Mouse (Mus musculus) ES-E14 (cell line): ENCODE measurements around the gene Lbhd1. TPM values are rescaled to one million over a fixed set of nuclear protein-coding genes. Genes with fewer than 3 reads are reported as not detected.
"Not testable (repeated sequence)": the region's sequence is repeated elsewhere in the genome, so short reads cannot be mapped to it uniquely, and the experiment has no call there.

Experiments
- DNase-seq: peaks from one replicate; pipeline ENCODE4 v3.0.0-alpha.2; 2013; ENCODE audit warnings: low read depth, low spot score
- H3K27ac ChIP-seq: 2 replicates; pipeline ENCODE4 v1.5.1; 2012; ENCODE audit warnings: low read depth, mild to moderate bottlenecking, low read length, moderate library complexity, mixed read lengths; ENCODE audit not compliant: poor library complexity, insufficient read depth, severe bottlenecking
- H3K36me3 ChIP-seq: 2 replicates; pipeline ENCODE4 v1.6.1; 2012; ENCODE audit warnings: mild to moderate bottlenecking, low read length, moderate library complexity, mixed read lengths; ENCODE audit not compliant: control insufficient read depth, poor library complexity, insufficient read depth, severe bottlenecking
- H3K4me1 ChIP-seq, 2 experiments: fragments of 150-350 bp in 1 of 2; sonication (generic) in 1 of 2; 2 replicates each; pipeline ENCODE4 v1.6.1; 2012; ENCODE audit warnings: low read length in 2 of 2, mild to moderate bottlenecking in 1 of 2, mixed read lengths in 1 of 2; ENCODE audit not compliant: control insufficient read depth in 2 of 2, insufficient read depth in 2 of 2, poor library complexity in 1 of 2
- H3K4me3 ChIP-seq, 2 experiments: fragments of 150-350 bp in 1 of 2; sonication (generic) in 1 of 2; 2 replicates each; pipeline ENCODE4 v1.5.1; 2012; ENCODE audit warnings: low read length in 2 of 2, low read depth in 1 of 2, mild to moderate bottlenecking in 1 of 2, mixed read lengths in 1 of 2; ENCODE audit not compliant: insufficient read depth in 1 of 2, poor library complexity in 1 of 2, severe bottlenecking in 1 of 2
- H3K9ac ChIP-seq: 2 replicates; pipeline ENCODE4 v1.6.1; 2012; ENCODE audit warnings: low read depth, mild to moderate bottlenecking, low read length, mixed read lengths; ENCODE audit not compliant: poor library complexity, insufficient read depth, severe bottlenecking
- H3K9me3 ChIP-seq: fragments of 150-350 bp; sonication (generic); 2 replicates; pipeline ENCODE4 v1.6.1; 2012; ENCODE audit warnings: low read depth, mild to moderate bottlenecking, low read length; ENCODE audit not compliant: control insufficient read depth, insufficient read depth
- CHD2 ChIP-seq: IDR thresholded peaks from 2 replicates; pipeline ENCODE4 v1.6.1; 2014; ENCODE audit warnings: mild to moderate bottlenecking, low read depth, low read length, inconsistent platforms
- HCFC1 ChIP-seq: IDR thresholded peaks from 2 replicates; pipeline ENCODE4 v1.6.1; 2012; ENCODE audit warnings: low read length, inconsistent platforms, borderline replicate concordance; ENCODE audit not compliant: insufficient read depth
- MAFK ChIP-seq: IDR thresholded peaks from 2 replicates; pipeline ENCODE4 v1.6.1; 2014; ENCODE audit warnings: mild to moderate bottlenecking, low read depth, low read length, inconsistent platforms; ENCODE audit not compliant: insufficient read depth
- ZC3H11A ChIP-seq: IDR thresholded peaks from 2 replicates; pipeline ENCODE4 v1.6.1; 2012; ENCODE audit warnings: low read depth, mild to moderate bottlenecking, inconsistent platforms, low read length, borderline replicate concordance
- ZNF384 ChIP-seq: IDR thresholded peaks from 2 replicates; pipeline ENCODE4 v1.6.1; 2012; ENCODE audit warnings: low read depth, low read length, inconsistent platforms
- in situ Hi-C, 2 experiments: fragments of 600-800 bp; cut with MboI; formaldehyde crosslinking; loops; one replicate each; pipeline ENCODE4 v1.15.1; 2025; ENCODE audit warnings: low sequenced_read_pairs in 2 of 2, inconsistent platforms in 1 of 2; ENCODE audit not compliant: unreplicated experiment in 2 of 2
- total RNA-seq: library from RNA; depleted of rRNA; stranded (reverse); fragments of 300-350 nt; gene quantifications from 2 replicates; pipeline ENCODE4 v1.2.3, GENCODE M21; 2012; rRNA removed

The Lbhd1 gene
- 11.0 and 14.3 TPM in 2 replicates for total RNA-seq

GRCm38 (mm10) chr19:8883616-8884015 lies at the start of gene Lbhd1, which contains the start of gene Gm49403:
TSS of gene Lbhd1 (plus strand) at chr19:8883732.
TSS of gene Gm49403 (plus strand) at chr19:8883930.
- H3K4me1 ChIP-seq, result peaks cover 0 to 3% of the 10 kb centered on the region in 2 experiments; a peak in 1 of 4 replicates
- in situ Hi-C loops, result no loop called here
- DNase-seq, result no peak
- H3K9ac ChIP-seq, result no peak within 1 kb of the TSS
- H3K4me3 ChIP-seq, result no peak within 1 kb of the TSS
- peaks cover 4% of the 10 kb centered on the region for H3K36me3 ChIP-seq
- TF ChIP-seq ZNF384 (no peak), MAFK (no peak), CHD2 (no peak), ZC3H11A (no peak), HCFC1 (no peak)
- no peaks in the 10 kb centered on the region for H3K9me3 ChIP-seq
- H3K27ac ChIP-seq, result no peak within 1 kb of the TSS

- not testable (repeated sequence) for H3K4me3 ChIP-seq, DNase-seq
- H3K4me1 ChIP-seq, result peaks cover 2 to 11% of the 10 kb centered on the region in 2 experiments; a peak in 3 of 4 replicates
Observed at GRCm38 (mm10) chr19:8836327-8836726, 47.2 kb upstream of the Lbhd1 start.

GRCm38 (mm10) chr19:8837251-8837791 lies 46.2 kb upstream of the Lbhd1 start, which contains the start of gene Bscl2:
TSS of gene Bscl2 (plus strand) at chr19:8837467.
- Histone ChIP-seq H3K27ac (peak within 1 kb of the TSS; percentile 96), H3K36me3 (peaks cover 10% of the 10 kb centered on the region), H3K4me3 (peak within 1 kb of the TSS; percentile 64 to 74), H3K9me3 (no peaks in the 10 kb centered on the region), H3K9ac (peak within 1 kb of the TSS; percentile 90), H3K4me1 (peaks cover 2 to 11% of the 10 kb centered on the region in 2 experiments; a peak in 3 of 4 replicates)
- TF ChIP-seq MAFK (no peak), ZNF384 (no peak), CHD2 (no peak), ZC3H11A (peak; percentile 99), HCFC1 (peak; percentile 71)
- DNase-seq, result peak; percentile 78
- in situ Hi-C loops, result no loop called here

More at GRCm38 (mm10) chr19:8836327-8836726, 47.2 kb upstream of the Lbhd1 start:
- peaks cover 15% of the 10 kb centered on the region for H3K36me3 ChIP-seq
- H3K9me3 ChIP-seq, in situ Hi-C loops, H3K9ac ChIP-seq: not testable (repeated sequence)
- peak overlapping the region; percentile 22; the same call in 1 of the 2 replicates for H3K27ac ChIP-seq

DNA sequence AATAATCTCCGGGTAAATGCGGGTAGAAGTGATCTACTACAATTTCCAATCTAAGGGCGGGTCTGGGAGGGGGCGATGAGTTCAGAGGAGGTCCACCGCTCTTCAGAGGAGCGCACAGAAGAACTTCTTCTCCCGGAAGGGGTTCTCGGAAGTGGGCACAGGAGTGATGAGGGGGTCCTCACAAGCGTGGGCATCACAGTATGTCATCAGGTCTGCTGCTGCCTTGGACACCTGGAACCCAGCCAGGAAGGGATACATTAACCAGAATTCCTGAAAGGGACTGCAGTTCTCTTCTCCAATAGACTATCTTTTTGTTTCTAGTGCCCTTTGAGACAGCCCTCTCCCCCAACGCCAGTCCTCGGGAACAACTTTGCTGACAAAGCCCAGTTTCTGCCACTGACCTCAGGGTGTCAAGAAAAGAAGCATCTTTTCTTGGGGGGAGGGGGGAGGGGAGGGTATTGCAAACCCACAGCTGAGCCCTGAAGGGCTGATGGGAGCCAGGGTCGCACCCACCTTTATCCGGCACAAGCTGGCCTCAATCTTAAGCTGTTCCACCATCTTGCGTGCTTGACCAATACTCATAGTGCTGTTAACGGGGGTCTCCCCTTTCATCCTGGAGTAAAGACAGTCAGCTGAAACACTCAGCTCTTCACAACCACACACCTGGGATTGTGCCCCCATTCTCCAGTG lies 45.3 kb upstream of the Lbhd1 start:
- peaks cover 2% of the 10 kb centered on the region for H3K36me3 ChIP-seq
- H3K9ac ChIP-seq, result peak overlapping the region; percentile 90
- in situ Hi-C loops, result no loop called here
- peaks cover 2 to 11% of the 10 kb centered on the region in 2 experiments; a peak in 3 of 4 replicates for H3K4me1 ChIP-seq
- no peaks in the 10 kb centered on the region for H3K9me3 ChIP-seq
- peak overlapping the region; percentile 96; the same call in 1 of the 2 replicates for H3K27ac ChIP-seq
- no peak for DNase-seq
- TF ChIP-seq ZNF384 (no peak), CHD2 (no peak), MAFK (no peak), ZC3H11A (no peak), HCFC1 (no peak)
- peak overlapping the region; percentile 64 to 74 for H3K4me3 ChIP-seq
